Mouse (Mus musculus) lung, postnatal 10 days (tissue): ENCODE measurements at regions not wholly inside any gene's neighbourhood (a gene's known extent, or its start where the extent isn't known, plus 50 kb on each side); places are given as distances from the start of the nearest gene placed in this dataset.
A peak's percentile ranks its signal among the peaks of the same experiment; 100 is the strongest.

Experiments
- DNase-seq: peaks from one replicate; pipeline ENCODE4 v3.0.0; 2021

GRCm38 (mm10) chr7:145034385-145034784, 94.7 kb upstream of the Ccnd1 start:
- no peak for DNase-seq

GRCm38 (mm10) chr7:145031275-145031674, 91.5 kb upstream of the Ccnd1 start:
- no peak for DNase-seq

- DNase-seq = peak; percentile 84
Observed at GRCm38 (mm10) chr7:145030635-145031141, 91.0 kb upstream of the Ccnd1 start.

- peak; percentile 76 for DNase-seq
Observed at GRCm38 (mm10) chr7:145029622-145030021, 89.9 kb upstream of the Ccnd1 start.

- DNase-seq = no peak
Observed at GRCm38 (mm10) chr7:145029124-145029523, 89.4 kb upstream of the Ccnd1 start.

GRCm38 (mm10) chr7:145027061-145027460, 87.3 kb upstream of the Ccnd1 start:
- DNase-seq = no peak

GRCm38 (mm10) chr7:145026014-145026285, 86.2 kb upstream of the Ccnd1 start:
- no peak for DNase-seq

- DNase-seq = peak; percentile 62
Observed at GRCm38 (mm10) chr7:145025186-145026013, 85.7 kb upstream of the Ccnd1 start.

- DNase-seq = no peak
Observed at GRCm38 (mm10) chr7:145024651-145025050, 84.9 kb upstream of the Ccnd1 start.

- DNase-seq = no peak
Observed at GRCm38 (mm10) chr7:145019137-145019536, 79.4 kb upstream of the Ccnd1 start.

- DNase-seq = no peak
Observed at GRCm38 (mm10) chr7:145018149-145018548, 78.4 kb upstream of the Ccnd1 start.

- DNase-seq = no peak
Observed at GRCm38 (mm10) chr7:145015463-145016085, 75.8 kb upstream of the Ccnd1 start.

GRCm38 (mm10) chr7:145010757-145011156, 71.0 kb upstream of the Ccnd1 start:
- no peak for DNase-seq

- DNase-seq = no peak
Observed at GRCm38 (mm10) chr7:145010004-145010403, 70.3 kb upstream of the Ccnd1 start.

- DNase-seq = no peak
Observed at GRCm38 (mm10) chr7:145008662-145009333, 69.1 kb upstream of the Ccnd1 start.

GRCm38 (mm10) chr7:145007216-145007615, 67.5 kb upstream of the Ccnd1 start:
- no peak for DNase-seq

- no peak for DNase-seq
Observed at GRCm38 (mm10) chr7:145001503-145002084, 61.9 kb upstream of the Ccnd1 start.

- no peak for DNase-seq
Observed at GRCm38 (mm10) chr7:144999741-145000140, 60.0 kb upstream of the Ccnd1 start.

- peak; percentile 66 for DNase-seq
Observed at GRCm38 (mm10) chr7:144996847-144997246, 57.1 kb upstream of the Ccnd1 start.

GRCm38 (mm10) chr7:144994229-144994628, 54.5 kb upstream of the Ccnd1 start:
- no peak for DNase-seq

- DNase-seq = no peak
Observed at GRCm38 (mm10) chr7:144993566-144993965, 53.8 kb upstream of the Ccnd1 start.

GRCm38 (mm10) chr7:144991760-144992159, 52.0 kb upstream of the Ccnd1 start:
- no peak for DNase-seq
